Mouse (Mus musculus) myocyte (in vitro differentiated cells): ENCODE measurements at regions not wholly inside any gene's neighbourhood (a gene's known extent, or its start where the extent isn't known, plus 50 kb on each side); places are given as distances from the start of the nearest gene placed in this dataset.
A peak's percentile ranks its signal among the peaks of the same experiment; 100 is the strongest.

Source experiments
- E2F4 ChIP-seq: IDR thresholded peaks from one replicate; pipeline ENCODE4 v1.6.1; 2011; ENCODE audit warnings: mild to moderate bottlenecking, control low read depth, moderate library complexity; ENCODE audit not compliant: insufficient read depth
- POLR2A ChIP-seq: IDR thresholded peaks from one replicate; pipeline ENCODE4 v1.6.1; 2011; ENCODE audit warnings: low read depth, mild to moderate bottlenecking, control low read depth, moderate library complexity; ENCODE audit not compliant: insufficient read length
- POLR2AphosphoS2 ChIP-seq: IDR thresholded peaks from one replicate; pipeline ENCODE4 v1.6.1; 2011; ENCODE audit warnings: low read depth, control low read depth; ENCODE audit not compliant: insufficient read length
- USF1 ChIP-seq: IDR thresholded peaks from one replicate; pipeline ENCODE4 v1.6.1; 2011; ENCODE audit warnings: low read depth, mild to moderate bottlenecking, control low read depth, moderate library complexity

- TF ChIP-seq POLR2A: no peak
- TF ChIP-seq E2F4: no peak
- TF ChIP-seq USF1: peak; percentile 15
- TF ChIP-seq POLR2AphosphoS2: no peak
Measured at GRCm38 (mm10) chr3:121584736-121585151, 52.5 kb upstream of the Slc44a3 start.
